ENCODE assay signal across 26 mouse cellular contexts in the genomic region with DNA sequence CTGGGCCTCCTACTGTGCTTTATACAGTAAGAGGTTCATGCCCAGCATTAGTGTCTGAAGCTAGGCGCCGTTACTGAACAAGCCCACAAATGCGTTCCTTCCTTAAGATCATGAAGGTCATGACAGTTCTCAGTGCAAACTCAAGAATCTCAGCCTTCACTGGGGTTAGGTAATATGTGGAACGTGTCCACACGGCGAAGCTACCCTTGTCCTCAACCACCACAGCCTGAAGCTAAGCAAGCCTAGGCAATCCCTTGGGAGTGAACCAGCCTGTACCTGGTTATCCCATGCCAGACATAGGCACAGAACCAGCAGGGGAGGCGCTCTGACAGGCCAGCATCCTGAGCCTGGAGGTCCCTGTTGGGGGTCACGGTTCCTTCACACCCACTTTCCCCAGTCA. TPM values are rescaled to one million over a fixed set of nuclear protein-coding genes. Genes with fewer than 3 reads are reported as not detected.
A peak's percentile ranks its signal among the peaks of the same experiment; 100 is the strongest.
DNase-seq lines count a peak whose midpoint lies in the region.
"Had no signal": no experiment of that assay in that cellular context is flagged by ENCODE, and none has a peak within 500 bp of the region (broad histone marks: within the 10 kb centered on the region; RNA-seq: fewer than 3 reads in every experiment).

No protein-coding gene starts in this region.

- H3K4me3 ChIP-seq in brown adipose tissue, adult 24 weeks (ENCODE audit: insufficient read depth, low read depth, low read length) = no peak overlapping the region

- peaks cover 8% of the 10 kb centered on the region; the same call in 1 of the 2 replicates for H3K4me1 ChIP-seq in brown adipose tissue, adult 24 weeks (ENCODE audit: control insufficient read depth, insufficient read depth, insufficient read length, low read length)

- peak overlapping the region; percentile 53 for H3K27ac ChIP-seq in brown adipose tissue, adult 24 weeks (replicated peaks; ENCODE audit: low read depth, low read length)

- peak; percentile 36 for DNase-seq in adrenal gland, postnatal 14 days
- DNase-seq in adrenal gland, postnatal 10 days = no peak
- peak; percentile 86 for DNase-seq in fat pad, adult 2 months (ENCODE audit: extremely low read depth, low read depth, low spot score)
- peak; percentile 81 for DNase-seq in gonadal fat pad, adult 2 months (ENCODE audit: low read depth)
- DNase-seq in urinary bladder, postnatal 10 days (ENCODE audit: low spot score) = no peak
- no peak for DNase-seq in urinary bladder, postnatal 36 days (ENCODE audit: low spot score in 2 of 2)
- DNase-seq in right cerebral cortex, adult 2 months (ENCODE audit: low spot score in 2 of 2) = no peak
- DNase-seq: adrenal gland, adult 8-10 months; adrenal gland, postnatal 25 days; B cell, adult 2 months; cerebellum, adult 11 months; cerebellum, adult 11-12 months; cerebellum, adult 18-20 months; cerebellum, adult 2 months; cerebellum, adult 8-10 months had no signal

RNA-seq across cellular contexts. Expression of gene Slco4a1, which starts 12.8 kb away (rescaled TPM):
- total RNA-seq in adrenal gland, postnatal 14 days (2021) = 7.0 and 7.1 TPM in 2 replicates
- total RNA-seq in adrenal gland, postnatal 10 days (2021) = 1 to 10 TPM; 4.4 to 5.1 TPM
- polyA plus RNA-seq in brown adipose tissue, adult 24 weeks (2012; ENCODE audit: insufficient read depth, insufficient read length, missing spikeins) = 0.46 and 1.8 TPM in 2 replicates
- polyA plus RNA-seq in gonadal fat pad, adult 2 months (2012; rRNA removed) = 47.9 and 50.4 TPM in 2 replicates
- total RNA-seq: MEL had no signal
- polyA plus RNA-seq: G1E had no signal

RNA-seq across cellular contexts. Expression of gene Ntsr1, which starts 30.9 kb away (rescaled TPM):
- total RNA-seq in adrenal gland, postnatal 14 days (2021) = 0.08 TPM in 1 of 2 replicates, not detected in the other
- under 1 TPM in 1 of 2 experiments, not detected in 1; 0.06 TPM for total RNA-seq in adrenal gland, postnatal 10 days (2021)
- not detected in 2 replicates for polyA plus RNA-seq in brown adipose tissue, adult 24 weeks (2012; ENCODE audit: insufficient read depth, insufficient read length, missing spikeins)
- 4.3 and 4.4 TPM in 2 replicates for polyA plus RNA-seq in gonadal fat pad, adult 2 months (2012; rRNA removed)
- total RNA-seq: adrenal gland, adult 18-20 months; adrenal gland, adult 2 months; adrenal gland, adult 8-10 months; adrenal gland, postnatal 25 days; adrenal gland, postnatal 36 days; CH12.LX; MEL had no signal
- polyA plus RNA-seq: activated CD4-positive, CD25-positive, alpha-beta regulatory T cell, adult 4 months; adrenal gland, adult 2 months; C2C12; CD4-positive, CD25-positive, alpha-beta regulatory T cell, adult 4 months; G1E; Patski had no signal

Comparison
In these comparisons a context has a peak if more than half of its experiments do, and no peak if none do; other contexts are left out.
1. DNase-seq: peak in adrenal gland, postnatal 14 days (single experiment), fat pad, adult 2 months (single experiment) and gonadal fat pad, adult 2 months (single experiment); none in adrenal gland, postnatal 10 days (single experiment), urinary bladder, postnatal 10 days (single experiment), urinary bladder, postnatal 36 days (0 of 2) and right cerebral cortex, adult 2 months (0 of 2).